Mouse (Mus musculus) heart, adult 2 months (tissue): ENCODE results near the gene Hist1h2ad.

Experiments used
- CTCF ChIP-seq: fragments of 200-600 bp; IDR thresholded peaks from 2 replicates; pipeline ENCODE4 v1.8.1; 2022; ENCODE audit warnings: antibody characterized with exemption, mild to moderate bottlenecking, moderate library complexity
- POLR2A ChIP-seq: fragments of 200-500 bp; IDR thresholded peaks from 2 replicates; pipeline ENCODE4 v1.6.1; 2011; ENCODE audit warnings: mild to moderate bottlenecking, low read depth, low read length, control low read depth; ENCODE audit not compliant: insufficient read depth

DNA sequence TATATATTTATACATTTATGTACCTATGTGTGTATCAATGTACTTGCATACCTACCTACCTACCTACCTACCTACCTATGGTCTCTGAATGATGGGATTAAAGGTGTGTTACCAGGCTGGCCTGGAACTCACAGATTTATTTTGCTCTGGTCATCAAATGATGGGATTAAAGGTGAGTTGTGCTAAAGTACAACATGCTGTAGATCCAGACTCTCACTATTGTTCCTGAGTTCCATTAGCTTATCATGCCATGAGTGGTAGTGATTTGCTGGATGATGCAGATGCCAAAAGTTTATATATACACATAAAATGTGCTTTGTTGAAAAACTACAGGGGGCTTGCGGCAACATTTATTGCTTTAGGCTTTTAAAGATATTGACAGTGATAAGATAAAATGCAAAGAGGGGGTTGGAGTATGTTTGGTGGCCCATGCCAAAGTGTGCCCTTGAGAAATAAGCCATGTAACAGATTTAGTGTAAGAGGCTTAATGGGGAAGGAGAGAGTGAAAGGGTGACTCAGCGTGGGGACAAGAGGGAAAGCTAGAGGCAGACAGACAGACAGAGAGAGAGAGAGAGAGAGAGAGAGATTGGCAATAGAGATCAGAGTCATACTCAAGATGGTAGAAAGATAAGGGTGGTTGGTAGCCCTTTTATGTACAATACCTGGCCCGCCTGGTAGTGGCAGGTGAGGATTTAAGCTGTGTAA is 37.0 kb upstream of the Hist1h2ad start:
- TF ChIP-seq POLR2A, result no peak
- no peak for TF ChIP-seq CTCF
